Mouse (Mus musculus): ENCODE results near the gene 9530077C05Rik.

9530077C05Rik gene

GRCm38 (mm10) chr9:22457142-22457835 lies 46.0 kb downstream of the 9530077C05Rik start:
- DNase-seq (ENCODE audit: low spot score in 2 of 2): peak in 1 of 2 experiments; percentile 41

GRCm38 (mm10) chr9:22461946-22462345 lies 50.6 kb downstream of the 9530077C05Rik start:
- no peak for DNase-seq (ENCODE audit: low spot score in 2 of 2)

- DNase-seq (ENCODE audit: low spot score in 2 of 2): no peak
These were observed 54.9 kb downstream of the 9530077C05Rik start for GRCm38 (mm10) chr9:22466212-22466611.

- peak; percentile 18 to 30 for DNase-seq (ENCODE audit: low spot score in 2 of 2)
These were observed 56.3 kb downstream of the 9530077C05Rik start for GRCm38 (mm10) chr9:22467371-22468169.

GRCm38 (mm10) chr9:22468170-22468898 lies 57.0 kb downstream of the 9530077C05Rik start:
- peak; percentile 38 to 53 for DNase-seq (ENCODE audit: low spot score in 2 of 2)

GRCm38 (mm10) chr9:22468899-22469259 lies 57.6 kb downstream of the 9530077C05Rik start:
- DNase-seq (ENCODE audit: low spot score in 2 of 2): no peak

GRCm38 (mm10) chr9:22469643-22470042 lies 58.3 kb downstream of the 9530077C05Rik start, which contains the start of gene Rp9:
Gene Rp9 (minus strand): TSS chr9:22469743.
- no peak for DNase-seq (ENCODE audit: low spot score in 2 of 2)

- peak; percentile 81 to 87 for DNase-seq (ENCODE audit: low spot score in 2 of 2)
These were observed 64.1 kb downstream of the 9530077C05Rik start, which contains the start of gene Bbs9 for GRCm38 (mm10) chr9:22475424-22475868. Gene Bbs9 (plus strand): TSS chr9:22475715.

- DNase-seq (ENCODE audit: low spot score in 2 of 2): no peak
These were observed 65.0 kb downstream of the 9530077C05Rik start for GRCm38 (mm10) chr9:22476265-22476664.

GRCm38 (mm10) chr9:22478946-22479345 lies 67.6 kb downstream of the 9530077C05Rik start:
- DNase-seq (ENCODE audit: low spot score in 2 of 2): no peak

- DNase-seq (ENCODE audit: low spot score in 2 of 2): no peak
These were observed 72.7 kb downstream of the 9530077C05Rik start for GRCm38 (mm10) chr9:22483866-22484561.

- no peak for DNase-seq (ENCODE audit: low spot score in 2 of 2)
These were observed 73.4 kb downstream of the 9530077C05Rik start for GRCm38 (mm10) chr9:22484562-22485308.

GRCm38 (mm10) chr9:22486211-22486610 lies 74.9 kb downstream of the 9530077C05Rik start:
- no peak for DNase-seq (ENCODE audit: low spot score in 2 of 2)

GRCm38 (mm10) chr9:22488963-22489362 lies 77.7 kb downstream of the 9530077C05Rik start:
- DNase-seq (ENCODE audit: low spot score in 2 of 2): no peak
